Mouse (Mus musculus): ENCODE measurements around the gene Asz1. TPM values are rescaled to one million over a fixed set of nuclear protein-coding genes. Genes with fewer than 3 reads are reported as not detected.

Gene Asz1
- not detected for polyA plus RNA-seq (2017; shearing (Covaris generic))

DNA sequence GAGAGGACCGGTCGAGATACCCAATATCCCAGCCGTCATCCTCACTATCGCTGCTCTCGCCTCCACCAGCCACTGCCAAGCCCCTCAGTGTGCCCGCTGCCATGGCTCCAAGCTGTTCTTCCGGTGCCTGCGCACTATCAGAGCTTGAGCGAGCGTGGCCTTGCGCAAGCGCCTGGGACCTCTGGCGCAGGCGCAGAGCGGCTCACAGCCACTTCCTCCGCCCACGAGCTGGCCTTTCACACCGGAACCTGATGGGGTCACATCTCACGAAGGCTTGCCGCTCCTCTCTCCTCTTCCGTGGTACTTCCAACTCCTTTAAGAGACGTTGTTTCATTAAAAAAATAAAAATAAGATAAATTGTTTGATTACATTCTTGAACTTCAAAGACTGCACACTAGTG is at the start of gene Asz1:
Gene Asz1, minus strand, starts transcription at position 128 of the 400 bp plus-strand sequence.

GRCm38 (mm10) chr6:18029746-18030656 is 78.9 kb downstream of the Asz1 start, which contains the start of gene Wnt2:
TSS of gene Wnt2 (minus strand) at chr6:18030585.

Other genes starting within 250 kb of the Asz1 start
- not detected for gene Wnt2, start 78.5 kb downstream of the Asz1 start, polyA plus RNA-seq (2017; shearing (Covaris generic))
- gene Cftr, start 61.6 kb upstream of the Asz1 start, polyA plus RNA-seq (2017; shearing (Covaris generic)), result 0.51 TPM